Mouse (Mus musculus) large intestine, adult 2 months (tissue): Measurements from ENCODE around the gene Pcdh15. TPM values are rescaled to one million over a fixed set of nuclear protein-coding genes. Genes with fewer than 3 reads are reported as not detected.

Experiments
- DNase-seq: peaks from one replicate; pipeline ENCODE4 v3.0.0-alpha.2; 2012; ENCODE audit warnings: low read depth, low spot score
- WGBS: fragments of 180-500 bp; shearing (Covaris S2); methylation state at CpG from one replicate; pipeline ENCODE4 v1.1.7; 2018; 5-methylcytosine and 5-hydroxymethylcytosine counted together
- polyA plus RNA-seq: library from polyadenylated mRNA; depleted of rRNA; stranded (reverse); fragments of >200 nt; gene quantifications from 2 replicates; pipeline ENCODE4 v1.2.3, GENCODE M21; 2012

Pcdh15 gene
- polyA plus RNA-seq, 1 experiment: 0.10 TPM

- 56% methylated on average over 5 of the region's 5 CpGs for WGBS
- no peak for DNase-seq
These were observed 830.6 kb downstream of the Pcdh15 start for GRCm38 (mm10) chr10:73929718-73930117.

DNA sequence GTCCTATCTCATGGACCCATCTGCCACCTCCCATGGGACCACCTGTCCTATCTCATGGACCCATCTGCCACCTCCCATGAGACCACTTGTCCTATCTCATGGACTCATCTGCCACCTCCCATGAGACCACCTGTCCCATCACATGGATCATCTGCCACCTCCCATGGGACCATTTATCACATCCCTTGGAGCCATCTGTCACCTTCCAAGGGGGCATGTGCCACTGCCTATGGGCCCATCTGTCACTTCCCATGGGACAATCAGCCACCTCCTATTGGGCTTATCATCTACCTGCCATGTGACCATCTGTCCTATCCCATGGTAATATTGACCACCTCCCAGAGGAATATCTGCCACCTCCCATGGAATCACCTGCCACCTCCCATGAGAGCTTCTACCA lies 832.0 kb downstream of the Pcdh15 start:
- DNase-seq: no peak

DNA sequence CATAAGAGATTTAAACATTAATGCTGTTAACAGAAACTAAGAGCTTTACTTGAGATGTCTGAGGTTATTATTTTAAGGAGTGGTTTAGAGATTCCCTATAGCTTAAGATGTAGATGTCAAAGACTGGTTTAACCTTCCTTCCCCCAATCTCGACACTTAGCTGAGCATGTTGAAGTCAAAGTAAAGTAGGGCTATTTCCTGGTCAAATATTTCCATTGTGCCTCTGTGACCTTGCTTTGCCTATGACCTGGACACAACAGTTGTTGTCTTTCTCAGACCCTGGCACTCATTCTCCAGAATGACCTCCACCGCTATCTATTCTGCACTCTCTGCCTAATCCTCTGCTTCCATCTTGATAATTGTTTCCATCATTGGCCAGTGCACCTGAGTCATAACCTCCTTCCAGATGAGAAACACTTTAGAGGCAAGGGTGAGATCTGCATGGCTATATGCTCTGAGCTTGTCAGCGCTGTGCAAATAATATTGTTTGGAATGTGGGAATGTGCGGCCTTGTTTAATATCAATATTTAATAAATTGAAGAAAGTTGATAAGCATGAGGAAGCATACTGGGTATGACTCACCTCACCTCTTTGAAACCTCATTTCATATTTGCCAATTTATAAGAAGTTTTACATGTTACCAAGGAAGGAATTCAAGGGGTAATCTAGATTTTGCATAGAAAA lies 833.0 kb downstream of the Pcdh15 start:
- WGBS: 90% methylated on average over 4 of the region's 4 CpGs
- DNase-seq: no peak

DNA sequence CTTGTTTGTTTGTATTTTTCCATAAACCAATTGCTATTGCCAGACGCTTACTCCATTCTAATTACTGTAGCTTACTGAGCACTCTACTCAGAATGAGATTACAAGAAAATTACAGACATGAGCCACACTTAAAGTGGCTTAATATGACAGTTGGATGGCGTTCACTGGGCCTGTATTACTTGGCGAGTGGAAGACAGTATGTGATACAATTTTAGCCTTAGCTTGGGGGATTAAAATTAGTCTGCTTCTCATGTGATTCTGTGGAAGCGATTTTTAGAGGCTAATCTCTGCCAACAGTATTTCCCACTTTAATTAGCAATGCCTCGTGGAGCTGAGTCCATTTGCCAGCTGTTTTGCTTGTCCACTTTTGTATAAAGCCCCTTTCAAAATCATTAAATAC lies 837.0 kb downstream of the Pcdh15 start:
- no peak for DNase-seq
- 56% methylated on average over 5 of the region's 5 CpGs for WGBS

DNA sequence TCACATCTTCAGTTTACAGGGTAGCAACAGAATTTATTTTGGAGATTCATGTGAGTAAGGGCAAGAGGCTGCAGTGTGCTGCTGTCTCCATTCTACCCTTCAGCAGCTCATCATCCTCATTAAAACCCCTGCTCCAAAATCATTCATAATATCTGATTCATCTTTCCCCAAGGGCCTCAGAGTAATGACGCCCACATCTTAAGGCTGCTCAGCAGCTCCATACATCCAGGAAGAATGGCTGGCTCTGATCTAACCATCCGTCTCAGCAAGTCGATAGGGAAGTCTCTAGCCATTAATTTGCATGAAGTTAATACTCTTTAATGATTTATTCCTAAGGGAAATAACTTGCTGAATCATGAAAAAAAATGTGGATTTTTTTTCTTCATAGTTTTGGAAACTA lies 839.8 kb downstream of the Pcdh15 start:
- 81% methylated on average over 3 of the region's 3 CpGs for WGBS
- no peak for DNase-seq

DNA sequence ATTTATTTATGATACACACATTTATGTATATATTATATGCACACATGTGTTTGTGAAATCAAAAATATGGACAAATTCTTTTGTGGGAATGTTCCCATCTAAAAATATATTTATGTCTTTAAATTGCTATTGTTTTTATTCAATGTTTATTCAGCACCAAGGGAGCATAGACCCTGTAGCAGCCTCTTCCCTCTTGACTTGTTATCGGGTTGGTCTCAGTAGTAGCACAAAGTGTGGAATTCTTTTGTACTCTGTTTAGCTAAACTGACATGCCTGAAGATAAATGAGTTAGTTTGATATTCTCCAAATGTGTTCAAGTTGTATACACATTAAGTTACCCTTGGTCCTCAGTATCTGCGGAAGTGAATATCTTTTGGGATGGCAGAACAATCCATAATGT lies 848.7 kb downstream of the Pcdh15 start:
- no peak for DNase-seq
- WGBS: 60% methylated on average over 2 of the region's 2 CpGs

DNA sequence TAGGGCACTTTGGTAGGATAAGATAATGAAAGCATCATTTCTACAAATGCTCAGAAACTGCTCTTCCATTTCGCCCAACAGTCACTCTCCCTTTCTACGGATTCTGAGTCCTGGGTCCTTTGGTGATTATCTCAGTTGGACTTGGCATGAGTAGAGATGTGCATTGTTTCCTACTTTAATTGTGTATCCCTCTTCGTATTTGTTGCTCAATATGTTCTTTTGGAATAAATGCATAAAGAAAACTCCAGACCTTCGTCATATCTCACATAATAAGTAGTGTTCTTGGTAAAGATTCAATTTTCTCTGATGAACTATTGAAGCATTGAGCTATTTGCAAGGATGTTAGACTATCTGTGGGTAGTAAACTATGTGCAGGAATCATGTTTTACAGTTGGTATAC lies 854.2 kb downstream of the Pcdh15 start:
- DNase-seq: no peak
- WGBS: 73% methylated on average over 4 of the region's 4 CpGs

DNA sequence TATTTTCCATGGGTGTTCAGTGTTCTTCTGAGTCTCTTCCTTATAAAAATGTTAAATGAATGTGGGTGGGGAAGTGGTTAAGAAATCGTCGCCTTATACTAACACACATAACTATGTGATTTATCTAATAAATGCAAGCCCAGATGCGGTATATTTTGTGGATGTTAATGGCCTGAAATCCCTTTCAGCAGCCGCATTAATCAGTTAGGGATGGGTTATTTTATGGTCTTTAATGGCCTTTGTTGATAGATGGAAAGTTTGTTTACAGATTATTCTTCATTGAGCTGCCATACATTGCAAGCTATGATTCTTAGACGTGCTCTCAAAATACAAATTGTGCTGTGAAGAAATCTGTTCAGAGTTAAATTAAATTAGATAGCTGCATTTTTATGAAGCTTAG lies 884.9 kb downstream of the Pcdh15 start:
- DNase-seq: no peak
- 71% methylated on average over 5 of the region's 5 CpGs for whole genome bisulfite sequencing

DNA sequence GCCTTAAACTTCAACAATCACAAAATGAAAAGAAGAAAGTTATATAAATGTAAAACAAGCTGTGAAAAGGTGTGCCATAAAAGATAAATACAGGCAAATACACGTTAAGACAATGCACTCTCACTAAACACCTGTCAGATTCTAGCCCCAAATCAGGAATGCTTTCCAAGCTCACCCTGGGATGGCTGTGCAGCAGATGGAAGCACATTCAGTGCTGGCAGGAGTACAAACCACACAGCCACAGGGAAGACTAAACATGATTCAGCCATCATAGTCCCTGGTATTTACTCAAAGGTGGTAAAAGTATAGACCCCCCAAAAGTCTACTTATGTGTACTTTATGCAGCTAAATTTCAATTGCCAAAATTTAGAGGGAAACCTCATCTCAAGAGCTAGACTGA lies 909.7 kb downstream of the Pcdh15 start:
- DNase-seq: no peak
- WGBS: 33% methylated on average over 1 of the region's 1 CpGs

DNA sequence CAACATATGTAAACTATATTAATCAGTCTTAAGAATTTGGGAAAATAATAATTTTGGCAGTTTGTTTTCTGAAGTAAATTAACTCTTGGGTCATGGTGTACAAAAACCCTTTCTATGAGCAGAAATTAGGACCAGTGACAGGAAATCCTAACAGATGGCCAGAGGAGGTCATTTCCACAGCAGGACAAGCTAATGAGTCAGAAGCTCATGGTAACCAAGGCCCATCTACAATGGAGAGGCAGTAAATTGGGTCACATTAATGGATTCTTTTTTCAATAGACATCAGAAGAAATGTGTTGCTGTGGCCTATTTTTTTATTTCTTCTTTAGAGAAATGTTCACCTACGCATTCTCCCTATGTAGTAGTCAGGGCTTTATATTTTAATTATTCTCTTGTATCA lies 923.9 kb downstream of the Pcdh15 start:
- 76% methylated on average over 1 of the region's 1 CpGs for WGBS
- no peak for DNase-seq

DNA sequence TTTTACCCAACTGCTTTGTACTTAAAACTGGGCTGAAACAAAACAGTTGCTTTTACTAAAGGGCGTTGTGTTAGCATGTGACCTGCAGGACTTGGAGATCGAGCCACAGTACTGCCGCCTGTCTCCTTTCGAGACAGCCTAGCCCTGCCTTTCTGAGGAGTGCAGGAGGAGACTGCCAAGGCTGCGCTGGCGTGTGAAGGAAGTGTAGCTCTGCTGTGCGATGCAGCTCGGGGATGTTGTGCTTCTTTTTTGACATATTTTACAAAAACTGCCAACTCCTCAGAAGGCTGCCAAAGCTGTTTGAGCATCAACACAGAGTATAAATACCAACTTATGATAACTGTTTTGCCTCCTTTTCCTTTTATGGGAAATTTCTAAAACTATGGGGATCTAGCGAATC lies 953.9 kb downstream of the Pcdh15 start:
- no peak for DNase-seq
- WGBS: 47% methylated on average over 9 of the region's 9 CpGs

- whole genome bisulfite sequencing: 92% methylated on average over 4 of the region's 4 CpGs
- no peak for DNase-seq
These were observed 987.5 kb downstream of the Pcdh15 start for GRCm38 (mm10) chr10:74086653-74087052.

DNA sequence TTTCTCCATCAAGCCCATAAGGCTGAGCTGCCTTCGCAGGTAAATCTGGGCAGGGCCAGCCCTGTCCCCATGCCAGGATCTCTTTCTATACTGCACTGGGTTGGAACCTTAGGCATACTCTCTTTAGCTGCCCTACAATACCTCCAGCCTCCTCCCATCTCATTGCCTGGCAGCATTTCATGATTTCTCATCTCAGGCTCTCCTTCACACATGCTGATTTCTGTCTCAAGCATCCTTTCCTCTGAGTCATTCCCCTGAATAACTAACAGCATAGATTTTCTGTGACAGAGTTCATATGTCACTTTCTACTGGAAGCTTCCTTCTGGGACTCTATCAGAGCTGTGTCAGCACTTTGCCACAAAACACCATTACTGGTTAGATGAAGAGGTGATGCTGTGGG lies 999.2 kb downstream of the Pcdh15 start:
- WGBS: 81% methylated on average over 1 of the region's 1 CpGs
- no peak for DNase-seq

DNA sequence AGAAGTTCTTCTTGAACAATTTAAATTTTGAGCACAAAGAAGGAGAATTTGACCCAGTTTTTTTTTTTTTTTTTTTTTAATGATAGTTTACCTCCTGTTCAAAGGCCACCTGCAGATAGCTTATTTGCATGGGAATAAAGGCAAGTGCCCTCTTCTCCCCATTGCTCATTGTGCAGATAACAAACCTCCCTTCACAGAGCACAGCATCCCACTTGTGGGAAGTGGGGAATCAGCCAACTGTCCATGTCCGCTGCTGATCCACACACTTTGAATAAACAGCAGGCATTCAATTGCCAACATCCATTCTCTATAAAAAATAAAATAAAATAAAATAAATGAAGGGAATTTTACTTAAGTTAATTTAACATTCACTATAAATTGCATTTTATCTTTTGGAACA lies 1015.0 kb downstream of the Pcdh15 start:
- no peak for DNase-seq
- 86% methylated on average over 1 of the region's 1 CpGs for WGBS

DNA sequence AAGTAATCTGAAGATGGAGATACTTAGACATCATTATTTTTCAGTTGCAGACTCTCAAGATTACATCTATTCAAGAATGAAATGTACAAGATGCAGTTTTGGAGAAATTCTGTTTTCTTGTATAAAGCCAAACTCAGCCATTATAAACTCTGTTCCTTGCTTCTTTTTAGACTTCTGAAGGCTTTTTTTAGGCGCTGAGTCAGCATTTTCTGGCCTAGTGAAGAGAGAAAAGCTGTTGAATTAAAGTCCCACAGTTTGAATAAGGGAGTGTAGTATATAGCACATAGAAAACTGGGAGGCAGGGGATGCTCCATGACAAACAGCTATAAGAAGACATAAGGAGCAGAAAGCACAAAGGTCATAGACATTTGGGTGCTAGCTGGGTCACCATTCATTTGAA lies 1017.7 kb downstream of the Pcdh15 start:
- WGBS: 11% methylated on average over 1 of the region's 1 CpGs
- DNase-seq: no peak

- WGBS: 81% methylated on average over 4 of the region's 4 CpGs
- DNase-seq: no peak
These were observed 1024.3 kb downstream of the Pcdh15 start for GRCm38 (mm10) chr10:74123421-74123820.

GRCm38 (mm10) chr10:74129192-74129591 lies 1030.0 kb downstream of the Pcdh15 start:
- DNase-seq: no peak
- WGBS: 81% methylated on average over 3 of the region's 3 CpGs

DNA sequence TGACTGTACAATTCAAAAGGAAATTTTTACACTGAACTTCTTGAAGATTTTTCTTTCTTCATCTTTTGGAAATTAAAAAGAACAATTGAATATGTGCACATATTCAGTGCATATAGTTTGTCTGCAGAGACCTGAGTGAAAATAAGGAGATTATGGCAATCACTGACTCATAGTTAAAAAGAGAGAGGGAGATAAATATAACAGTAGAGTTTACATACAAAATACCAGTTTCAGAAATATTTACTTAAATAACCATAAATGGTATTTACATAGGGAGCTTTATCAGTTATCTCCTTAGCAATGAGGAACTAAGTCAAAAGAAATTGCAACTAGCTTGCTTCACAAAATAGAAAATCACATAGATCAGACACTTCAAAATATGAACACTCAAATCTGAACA lies 1030.5 kb downstream of the Pcdh15 start:
- DNase-seq: no peak

DNA sequence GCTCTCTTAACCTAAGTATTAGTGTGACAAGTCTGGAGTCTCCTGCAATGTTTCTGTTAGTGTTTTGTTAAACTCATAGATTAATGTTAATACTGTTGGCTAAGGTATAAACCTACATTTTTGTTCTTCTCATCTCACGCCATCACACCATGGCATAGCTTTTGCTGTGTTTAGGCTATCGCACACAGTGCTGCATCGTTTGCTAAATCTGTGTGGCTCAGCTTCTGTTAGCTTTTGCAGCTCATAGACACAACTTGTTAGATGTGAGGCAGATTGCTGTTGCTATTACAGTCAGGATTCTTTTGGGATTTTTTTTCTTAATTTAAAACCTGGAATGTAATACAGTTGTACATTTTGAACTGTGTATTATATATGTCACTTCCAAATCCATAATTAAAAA lies 1031.7 kb downstream of the Pcdh15 start:
- WGBS: 85% methylated on average over 3 of the region's 3 CpGs
- DNase-seq: no peak

- DNase-seq: no peak
These were observed 1048.8 kb downstream of the Pcdh15 start for GRCm38 (mm10) chr10:74147966-74148365.

DNA sequence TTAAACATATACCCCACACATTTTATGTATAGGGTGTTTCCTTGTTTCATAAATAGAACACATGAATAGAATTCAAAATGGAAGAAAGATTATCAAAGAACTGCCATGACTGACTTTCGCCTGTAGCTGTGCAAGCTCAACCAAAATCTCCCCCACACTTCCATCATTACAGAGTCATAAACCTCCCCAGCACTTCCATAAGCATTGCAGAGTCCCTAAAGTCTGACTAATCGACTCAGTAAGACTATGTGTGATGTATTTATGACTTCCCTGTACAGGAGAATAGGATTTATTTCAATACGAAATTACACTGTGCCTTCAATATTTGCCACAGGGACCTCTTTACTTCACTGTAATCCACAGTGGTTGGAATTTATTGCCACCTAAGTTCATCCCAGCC lies 1082.8 kb downstream of the Pcdh15 start:
- no peak for DNase-seq
- WGBS: 46% methylated on average over 3 of the region's 3 CpGs

- no peak for DNase-seq
These were observed 1104.5 kb downstream of the Pcdh15 start for GRCm38 (mm10) chr10:74203650-74204049.
